Mouse (Mus musculus) testis, adult 2 months (tissue): ENCODE data around the gene Rgs9bp.

Experiments
- CTCF ChIP-seq: fragments of 200-500 bp; IDR thresholded peaks from 2 replicates; pipeline ENCODE4 v1.5.1; 2012; ENCODE audit warnings: low read depth, mild to moderate bottlenecking, inconsistent platforms, low read length, moderate library complexity; ENCODE audit not compliant: control insufficient read depth, insufficient read depth, insufficient replicate concordance
- POLR2A ChIP-seq: fragments of 200-500 bp; IDR thresholded peaks from 2 replicates; pipeline ENCODE4 v1.6.1; 2012; ENCODE audit warnings: low read depth, mild to moderate bottlenecking, inconsistent platforms, low read length, moderate library complexity; ENCODE audit not compliant: control insufficient read depth

- TF ChIP-seq CTCF, result no peak
- TF ChIP-seq POLR2A, result no peak
Observed at GRCm38 (mm10) chr7:35556905-35557304, 28.5 kb downstream of the Rgs9bp start.
